Mouse (Mus musculus): ENCODE results near the gene Tgfbr1.

DNA sequence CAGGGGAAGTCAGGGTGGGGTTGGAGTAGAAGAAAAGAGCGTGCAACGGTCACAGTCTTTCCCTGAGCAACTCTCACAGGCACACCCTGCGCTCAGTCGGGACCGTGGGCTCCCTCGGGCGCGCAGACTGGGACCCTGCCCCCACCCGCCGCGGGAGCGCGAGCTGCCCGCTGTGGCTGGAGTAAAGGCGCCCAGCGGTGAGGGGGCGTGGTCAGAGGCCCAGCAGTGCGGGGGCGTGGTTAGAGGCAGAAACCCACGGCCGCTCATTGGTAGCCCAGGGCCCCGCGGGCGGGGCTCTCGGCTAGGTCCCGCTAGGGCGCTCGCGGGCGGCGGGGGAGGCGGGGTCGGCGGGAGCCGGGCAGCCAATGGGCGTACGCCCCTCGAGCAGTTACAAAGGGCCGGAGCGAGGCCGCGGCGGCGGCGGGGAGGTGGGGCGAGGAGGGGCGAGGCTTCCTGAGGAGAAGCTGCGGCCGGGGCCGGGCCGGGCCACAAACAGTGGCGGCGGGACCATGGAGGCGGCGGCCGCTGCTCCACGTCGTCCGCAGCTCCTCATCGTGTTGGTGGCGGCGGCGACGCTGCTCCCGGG lies at the start of gene Tgfbr1:
- TF ChIP-seq CTCF (IDR thresholded peaks at IDR 0.05; ENCODE audit: low read depth, low read length): no peak
- no peak for TF ChIP-seq EP300 (IDR thresholded peaks at IDR 0.05; ENCODE audit: insufficient read depth, low read depth, low read length)
- no peak for TF ChIP-seq POLR2A (IDR thresholded peaks at IDR 0.05; ENCODE audit: insufficient read depth, low read length)
